Mouse (Mus musculus) naive thymus-derived CD4-positive, alpha-beta T cell, adult 2 months (primary cell): ENCODE data around the gene Ahcyl2.

Experiments used
- DNase-seq: peaks from one replicate; pipeline ENCODE4 v3.0.0-alpha.2; 2011; ENCODE audit warnings: low read depth

The Ahcyl2 gene

GRCm38 (mm10) chr6:29914136-29914535, 146.3 kb downstream of the Ahcyl2 start:
- no peak for DNase-seq

- DNase-seq: peak; percentile 6
Measured at GRCm38 (mm10) chr6:29915836-29916235, 148.0 kb downstream of the Ahcyl2 start.

DNA sequence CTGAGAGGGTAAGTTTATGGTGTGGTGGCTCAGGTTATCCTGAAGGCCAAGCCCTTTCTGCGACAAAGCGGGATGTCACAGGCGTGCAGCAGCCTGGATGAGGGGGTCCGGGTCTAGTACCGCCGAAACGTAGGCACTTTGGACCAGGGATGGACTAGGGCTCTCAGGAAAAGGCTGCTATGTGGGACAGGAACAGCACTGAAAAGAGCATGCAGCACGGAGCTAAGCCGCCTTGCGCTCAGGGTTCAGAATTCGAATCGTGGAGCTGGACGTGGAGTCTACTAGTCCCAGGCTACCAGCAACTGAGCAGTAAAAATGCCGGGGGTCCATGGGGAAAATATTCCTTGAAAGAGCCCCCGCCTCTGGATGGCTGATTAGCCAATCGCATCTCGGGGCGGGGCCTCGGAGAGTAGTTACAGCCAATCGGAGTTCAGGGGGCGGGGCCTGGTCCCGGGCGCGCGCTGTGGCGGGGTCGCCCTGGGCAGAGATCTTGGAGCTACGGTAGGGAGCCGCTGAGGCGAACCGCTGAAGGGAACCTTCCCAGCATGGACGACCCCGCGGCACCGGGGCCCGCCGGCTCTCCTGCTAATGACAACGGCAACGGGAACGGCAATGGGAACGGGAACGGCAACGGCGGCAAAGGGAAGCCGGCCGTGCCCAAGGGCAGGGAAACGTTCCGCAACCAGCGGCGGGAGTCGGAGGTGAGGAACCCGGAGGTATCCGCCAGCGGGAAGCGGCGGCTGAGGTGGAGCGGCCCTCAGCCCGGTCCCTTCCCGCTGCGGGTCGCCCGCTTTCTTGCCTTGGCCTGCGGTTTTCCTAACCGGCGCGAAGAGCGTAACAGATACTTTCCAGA, 148.9 kb downstream of the Ahcyl2 start, which contains the start of gene Strip2:
Gene Strip2 (plus strand): TSS at position 483 of the 853 bp plus-strand sequence.
- peak; percentile 83 for DNase-seq

- no peak for DNase-seq
Measured at GRCm38 (mm10) chr6:29917383-29917720, 149.5 kb downstream of the Ahcyl2 start.

DNA sequence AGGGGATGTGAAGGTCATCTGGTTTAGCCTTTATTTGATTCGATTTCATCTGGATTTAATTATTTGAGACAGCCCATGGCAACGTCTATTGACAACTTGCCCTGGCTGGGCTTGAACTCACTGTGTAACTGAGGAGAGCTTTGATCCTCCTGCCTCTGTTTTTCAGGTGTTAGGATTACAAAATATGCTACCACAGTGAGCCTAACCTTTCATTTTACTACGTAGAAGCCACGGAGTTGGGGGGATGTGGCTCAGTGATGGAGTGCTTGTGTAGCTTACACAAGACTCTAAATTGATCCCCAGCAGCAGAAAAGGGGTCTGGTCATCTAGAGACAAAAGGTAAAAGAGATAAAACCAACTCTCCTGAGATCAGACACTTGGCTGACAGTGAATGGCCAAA, 150.1 kb downstream of the Ahcyl2 start:
- peak; percentile 20 for DNase-seq

GRCm38 (mm10) chr6:29923501-29923900, 155.7 kb downstream of the Ahcyl2 start:
- DNase-seq: no peak

GRCm38 (mm10) chr6:29925594-29926219, 157.9 kb downstream of the Ahcyl2 start:
- DNase-seq: no peak

DNA sequence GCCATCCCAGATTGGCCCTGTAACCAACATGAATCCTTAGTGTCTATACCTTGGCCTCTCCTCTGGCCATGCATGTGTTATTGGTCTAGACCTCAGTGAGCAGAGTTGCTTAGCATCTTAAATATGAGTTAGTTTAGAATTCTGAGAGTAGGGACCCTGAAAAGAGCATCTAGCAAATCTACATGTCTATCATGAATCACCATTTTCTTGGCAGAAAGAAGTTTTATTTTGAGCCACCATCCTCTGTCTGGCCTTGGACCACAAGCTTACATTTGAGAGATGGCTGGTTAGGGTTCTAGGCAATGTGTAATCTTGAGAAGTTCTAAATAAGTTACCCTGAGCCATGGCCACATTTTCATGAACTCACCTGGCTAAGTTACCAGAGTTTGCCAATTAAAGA, 162.3 kb downstream of the Ahcyl2 start:
- no peak for DNase-seq

DNA sequence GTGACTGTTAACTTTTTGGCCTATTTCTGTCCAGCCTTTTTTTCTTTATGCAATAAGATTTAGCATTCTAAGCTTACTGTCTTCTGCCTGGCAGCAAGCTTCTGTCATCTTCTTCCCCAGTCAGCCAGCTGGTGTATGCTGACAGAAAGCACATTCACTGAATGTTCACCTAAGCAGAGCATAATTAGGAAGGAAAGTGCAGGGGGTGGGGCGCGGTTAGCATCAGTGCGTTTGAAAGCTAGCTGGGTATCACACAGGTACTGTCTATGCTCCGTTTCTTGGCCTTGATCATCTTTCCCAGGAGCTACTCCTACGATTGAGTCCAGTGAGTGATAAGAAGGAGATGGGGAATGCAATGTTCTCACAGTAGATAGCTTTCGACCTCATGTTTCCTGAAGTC, 162.9 kb downstream of the Ahcyl2 start:
- no peak for DNase-seq

DNA sequence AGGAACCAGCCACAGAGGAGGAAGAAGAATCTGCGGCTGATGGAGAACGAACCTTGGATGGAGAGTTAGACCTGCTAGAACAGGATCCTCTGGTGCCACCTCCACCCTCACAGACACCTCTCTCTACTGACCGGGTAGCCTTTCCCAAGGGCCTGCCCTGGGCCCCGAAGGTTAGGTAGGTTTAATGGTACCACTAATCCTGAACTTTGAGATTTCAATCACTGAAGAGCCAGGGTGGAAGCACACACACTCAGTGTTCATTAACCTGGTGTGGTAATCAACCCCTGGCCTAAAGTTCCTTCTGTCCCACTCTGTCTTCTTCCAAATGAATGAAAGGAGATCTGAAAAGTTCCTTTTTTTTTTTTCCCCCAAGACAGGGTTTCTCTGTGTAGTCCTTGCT, 163.4 kb downstream of the Ahcyl2 start:
- no peak for DNase-seq

DNA sequence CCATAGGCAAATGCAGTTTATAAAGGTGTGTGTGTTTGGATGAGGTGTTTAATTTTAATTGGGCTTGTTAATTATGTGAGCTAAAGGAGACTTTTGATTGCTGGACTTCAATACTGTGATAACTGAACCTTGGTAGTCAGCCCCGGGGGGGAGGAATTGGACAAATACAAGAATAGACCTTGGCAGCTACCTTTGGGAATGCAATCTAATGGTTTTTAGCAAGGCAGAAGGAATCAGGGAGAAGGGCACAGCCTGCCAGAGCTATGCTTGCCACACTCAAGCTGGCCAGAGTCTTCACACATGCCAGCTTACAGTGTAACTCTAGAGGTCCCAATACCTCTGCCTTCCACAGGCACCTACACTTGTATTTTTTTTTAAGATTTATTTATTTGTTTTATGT, 167.9 kb downstream of the Ahcyl2 start:
- no peak for DNase-seq

DNA sequence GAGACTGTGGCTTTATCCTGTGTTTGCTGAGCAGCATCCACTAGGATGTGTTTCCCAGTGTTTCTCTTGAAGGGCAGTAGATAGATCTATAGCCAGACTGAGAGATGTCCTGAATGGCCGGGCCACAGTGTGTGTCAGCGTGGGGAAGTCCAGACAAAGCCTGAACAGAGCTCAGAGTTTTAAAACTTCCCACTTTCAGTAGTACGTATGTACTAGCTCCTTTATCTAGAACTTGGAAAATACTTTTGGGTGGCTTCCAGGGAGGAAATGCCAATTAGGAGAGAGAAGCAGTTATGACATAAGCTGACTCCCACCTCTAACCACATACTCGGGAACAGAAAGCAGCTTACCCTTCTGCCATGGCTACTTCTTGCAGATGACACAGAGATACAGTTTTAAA, 172.6 kb downstream of the Ahcyl2 start:
- no peak for DNase-seq

- no peak for DNase-seq
Measured at GRCm38 (mm10) chr6:29941036-29941435, 173.2 kb downstream of the Ahcyl2 start.

DNA sequence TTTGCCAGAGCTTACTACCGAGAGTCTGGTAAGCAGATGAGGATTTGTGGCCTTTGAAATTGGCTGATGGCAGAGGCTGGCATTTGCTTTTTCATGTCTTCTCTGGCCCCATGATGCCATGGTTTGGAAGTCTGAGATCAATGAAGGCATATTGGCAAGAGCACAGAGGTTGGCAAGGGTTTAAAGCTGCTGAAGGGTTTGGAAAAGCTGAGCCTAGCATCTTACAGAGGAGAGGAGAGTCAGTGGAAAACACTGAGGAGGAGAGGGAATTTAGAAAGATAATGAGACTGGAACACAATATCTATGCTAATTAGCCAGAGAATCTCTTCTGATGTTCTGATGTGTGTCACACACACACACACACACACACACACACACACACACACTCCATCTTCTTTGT, 176.7 kb downstream of the Ahcyl2 start:
- no peak for DNase-seq

DNA sequence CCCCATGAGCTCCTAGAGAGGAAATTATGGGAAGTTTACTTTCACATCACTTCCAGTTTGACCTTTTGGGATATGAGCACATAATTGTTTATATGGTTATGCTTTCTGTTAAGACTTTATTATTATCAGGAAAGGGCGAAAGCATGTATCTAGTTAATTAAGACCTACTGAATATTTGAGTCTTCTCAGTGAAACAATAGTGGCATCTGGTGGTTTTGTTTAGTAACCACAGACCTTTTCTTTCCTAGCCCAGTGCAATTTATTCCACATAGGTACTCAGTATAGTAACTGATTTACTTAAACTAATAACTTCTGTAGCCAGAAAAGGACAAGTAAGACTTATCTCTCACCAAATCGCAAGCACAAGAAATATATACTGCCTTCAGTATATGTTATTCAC, 178.8 kb downstream of the Ahcyl2 start:
- DNase-seq: peak; percentile 18

DNA sequence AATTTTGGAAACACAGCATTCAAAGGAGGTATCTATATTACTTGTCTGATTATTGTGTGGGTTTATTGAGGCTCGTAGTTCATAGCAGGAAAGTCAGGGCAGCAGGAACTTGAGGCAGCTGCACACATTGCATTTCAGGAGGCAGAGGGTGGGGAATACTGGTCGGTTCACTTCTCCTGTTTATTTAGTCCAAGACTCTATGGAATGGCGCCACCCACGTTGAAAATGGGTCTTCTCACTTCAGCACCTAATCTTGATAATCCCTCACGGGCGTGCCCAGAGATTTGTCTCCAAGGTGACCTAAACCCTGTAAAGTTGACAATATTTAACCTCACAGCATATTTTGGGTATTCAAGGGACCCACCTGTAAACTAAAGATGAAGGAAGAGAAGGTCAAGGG, 180.0 kb downstream of the Ahcyl2 start:
- no peak for DNase-seq

DNA sequence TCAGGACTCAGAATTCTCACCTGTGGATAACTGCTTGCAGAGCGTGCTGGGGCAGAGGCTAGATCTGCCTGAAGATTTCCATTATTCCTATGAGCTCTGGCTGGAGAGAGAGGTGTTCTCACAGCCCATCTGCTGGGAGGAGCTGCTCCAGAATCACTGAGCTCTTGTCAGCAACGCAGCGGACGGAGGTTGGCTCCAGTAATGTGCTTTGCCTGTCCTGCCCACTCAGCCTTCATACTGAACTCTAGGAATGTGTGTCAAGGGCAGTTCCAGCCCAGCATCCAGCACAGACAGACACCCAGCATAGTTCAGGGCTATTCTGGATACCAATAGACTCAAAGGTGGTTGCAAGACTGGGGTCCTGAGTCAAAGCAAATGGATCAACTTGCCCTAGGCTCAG, 188.9 kb downstream of the Ahcyl2 start:
- no peak for DNase-seq

DNA sequence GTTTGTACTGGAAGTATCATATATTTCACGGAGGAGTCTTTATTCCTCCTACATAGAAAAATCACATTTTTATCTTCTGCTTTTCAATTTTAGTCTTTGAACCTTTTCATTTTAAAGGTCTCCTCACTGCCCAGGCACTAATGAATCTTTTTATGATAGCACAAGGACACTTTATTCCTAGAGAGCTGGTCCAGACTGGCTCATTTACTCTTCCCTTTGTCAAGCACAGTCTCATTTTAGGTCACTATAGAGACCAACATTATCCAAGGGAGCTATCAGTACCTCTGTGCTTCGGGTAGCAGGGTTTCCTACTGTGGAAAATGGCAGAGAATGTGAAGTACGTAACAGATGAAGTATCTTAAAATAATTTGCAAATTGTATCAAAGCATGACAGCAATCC, 190.9 kb downstream of the Ahcyl2 start:
- DNase-seq: no peak

- DNase-seq: no peak
Measured at GRCm38 (mm10) chr6:29961081-29961480, 193.3 kb downstream of the Ahcyl2 start.
